Mouse (Mus musculus) natural killer cell, adult 2 months (primary cell): ENCODE data around the gene Nufip2.
"Not testable (repeated sequence)": the region's sequence is repeated elsewhere in the genome, so short reads cannot be mapped to it uniquely, and the experiment has no call there.

Source experiments
- DNase-seq, 2 experiments: peaks; one replicate each; pipeline ENCODE4 v3.0.0; 2022; ENCODE audit warnings: low spot score in 2 of 2

The Nufip2 gene

GRCm38 (mm10) chr11:77685383-77686265, at the start of gene Nufip2:
Gene Nufip2 (plus strand): TSS chr11:77686155.
- DNase-seq: peak; percentile 98 to 99

- DNase-seq: no peak
Observed at GRCm38 (mm10) chr11:77641390-77641789, 44.6 kb upstream of the Nufip2 start.

GRCm38 (mm10) chr11:77645481-77645880, 40.5 kb upstream of the Nufip2 start:
- DNase-seq: no peak

- no peak for DNase-seq
Observed at GRCm38 (mm10) chr11:77648878-77649277, 37.1 kb upstream of the Nufip2 start.

GRCm38 (mm10) chr11:77652484-77652883, 33.5 kb upstream of the Nufip2 start:
- DNase-seq: no peak

GRCm38 (mm10) chr11:77653406-77654190, 32.4 kb upstream of the Nufip2 start:
- DNase-seq: not testable (repeated sequence)

GRCm38 (mm10) chr11:77659986-77660385, 26.0 kb upstream of the Nufip2 start:
- DNase-seq: no peak

GRCm38 (mm10) chr11:77663639-77664038, 22.3 kb upstream of the Nufip2 start:
- no peak for DNase-seq

- DNase-seq: no peak
Observed at GRCm38 (mm10) chr11:77664046-77664445, 21.9 kb upstream of the Nufip2 start.

GRCm38 (mm10) chr11:77665384-77665783, 20.6 kb upstream of the Nufip2 start:
- not testable (repeated sequence) for DNase-seq

GRCm38 (mm10) chr11:77666766-77667165, 19.2 kb upstream of the Nufip2 start:
- DNase-seq: not testable (repeated sequence)

- no peak for DNase-seq
Observed at GRCm38 (mm10) chr11:77672746-77673145, 13.2 kb upstream of the Nufip2 start.

GRCm38 (mm10) chr11:77673428-77673991, 12.4 kb upstream of the Nufip2 start:
- no peak for DNase-seq

GRCm38 (mm10) chr11:77680018-77680417, 5.9 kb upstream of the Nufip2 start:
- no peak for DNase-seq

- DNase-seq: no peak
Observed at GRCm38 (mm10) chr11:77684896-77685295, 1.1 kb upstream of the Nufip2 start.

GRCm38 (mm10) chr11:77686346-77686840, 438 bp downstream of the Nufip2 start:
- peak; percentile 25 to 32 for DNase-seq

GRCm38 (mm10) chr11:77686841-77687540, 1.0 kb downstream of the Nufip2 start:
- peak; percentile 42 to 52 for DNase-seq

- peak in 1 of 2 experiments; percentile 17 for DNase-seq
Observed at GRCm38 (mm10) chr11:77687541-77688131, 1.7 kb downstream of the Nufip2 start.

- no peak for DNase-seq
Observed at GRCm38 (mm10) chr11:77693026-77693425, 7.1 kb downstream of the Nufip2 start.

- no peak for DNase-seq
Observed at GRCm38 (mm10) chr11:77697232-77697631, 11.3 kb downstream of the Nufip2 start.

- no peak for DNase-seq
Observed at GRCm38 (mm10) chr11:77705920-77706319, 20.0 kb downstream of the Nufip2 start.
